Mouse (Mus musculus) limb, embryonic 14.5 days (tissue): ENCODE measurements at regions not wholly inside any gene's neighbourhood (a gene's known extent, or its start where the extent isn't known, plus 50 kb on each side); places are given as distances from the start of the nearest gene placed in this dataset.
A peak's percentile ranks its signal among the peaks of the same experiment; 100 is the strongest.

ENCODE experiments used
- ATAC-seq: fragments of 200-750 bp; cut with Nextera tagmentation; 2 replicates; pipeline ENCODE4 v1.8.0; 2017; ENCODE audit warnings: low read depth, moderate number of reproducible peaks, moderate TSS enrichment; ENCODE audit not compliant: low FRiP score
- DNase-seq: peaks from one replicate; pipeline ENCODE4 v3.0.0-alpha.2; 2015; ENCODE audit warnings: low spot score
- H3K27ac ChIP-seq: fragments of 300-500 bp; sonication (generic); replicated peaks from 2 replicates; pipeline ENCODE4 v1.5.1; 2014; ENCODE audit warnings: low read depth, mild to moderate bottlenecking, low read length, moderate library complexity, mixed read lengths
- H3K27me3 ChIP-seq: fragments of 300-500 bp; sonication (generic); 2 replicates; pipeline ENCODE4 v1.6.1; 2014; ENCODE audit warnings: low read length, mixed read lengths; ENCODE audit not compliant: control insufficient read depth, insufficient read depth
- H3K36me3 ChIP-seq: fragments of 300-500 bp; sonication (generic); 2 replicates; pipeline ENCODE4 v1.6.1; 2014; ENCODE audit warnings: mild to moderate bottlenecking, low read length, moderate library complexity, mixed read lengths; ENCODE audit not compliant: control insufficient read depth, insufficient read depth
- H3K4me1 ChIP-seq: fragments of 300-500 bp; sonication (generic); 2 replicates; pipeline ENCODE4 v1.6.1; 2014; ENCODE audit warnings: antibody characterized with exemption, low read length, mixed read lengths; ENCODE audit not compliant: control insufficient read depth, insufficient read depth
- H3K4me2 ChIP-seq: fragments of 300-500 bp; sonication (generic); replicated peaks from 2 replicates; pipeline ENCODE4 v1.6.1; 2014; ENCODE audit warnings: low read depth, mild to moderate bottlenecking, low read length, moderate library complexity; ENCODE audit not compliant: severe bottlenecking
- H3K4me3 ChIP-seq: fragments of 300-500 bp; sonication (generic); replicated peaks from 2 replicates; pipeline ENCODE4 v1.5.1; 2014; ENCODE audit warnings: low read length
- H3K9ac ChIP-seq: fragments of 300-500 bp; sonication (generic); 2 replicates; pipeline ENCODE4 v1.6.1; 2014; ENCODE audit warnings: mild to moderate bottlenecking, low read depth, low read length, moderate library complexity; ENCODE audit not compliant: severe bottlenecking
- H3K9me3 ChIP-seq: fragments of 300-500 bp; sonication (generic); 2 replicates; pipeline ENCODE4 v1.6.1; 2016; ENCODE audit warnings: low read length; ENCODE audit not compliant: control insufficient read depth
- POLR2A ChIP-seq: fragments of 200-500 bp; IDR thresholded peaks from 2 replicates; pipeline ENCODE4 v1.8.0; 2012; ENCODE audit warnings: inconsistent platforms, mild to moderate bottlenecking, moderate library complexity, borderline replicate concordance; ENCODE audit not compliant: insufficient read depth, insufficient read length; ENCODE audit errors: extremely low read depth
- WGBS: fragments of 180-500 bp; shearing (Covaris S2); extraction: QIAGEN DNeasy Blood & Tissue Kit; methylation state at CpG from one replicate; pipeline ENCODE4 v1.1.7; 2014; 5-methylcytosine and 5-hydroxymethylcytosine counted together

DNA sequence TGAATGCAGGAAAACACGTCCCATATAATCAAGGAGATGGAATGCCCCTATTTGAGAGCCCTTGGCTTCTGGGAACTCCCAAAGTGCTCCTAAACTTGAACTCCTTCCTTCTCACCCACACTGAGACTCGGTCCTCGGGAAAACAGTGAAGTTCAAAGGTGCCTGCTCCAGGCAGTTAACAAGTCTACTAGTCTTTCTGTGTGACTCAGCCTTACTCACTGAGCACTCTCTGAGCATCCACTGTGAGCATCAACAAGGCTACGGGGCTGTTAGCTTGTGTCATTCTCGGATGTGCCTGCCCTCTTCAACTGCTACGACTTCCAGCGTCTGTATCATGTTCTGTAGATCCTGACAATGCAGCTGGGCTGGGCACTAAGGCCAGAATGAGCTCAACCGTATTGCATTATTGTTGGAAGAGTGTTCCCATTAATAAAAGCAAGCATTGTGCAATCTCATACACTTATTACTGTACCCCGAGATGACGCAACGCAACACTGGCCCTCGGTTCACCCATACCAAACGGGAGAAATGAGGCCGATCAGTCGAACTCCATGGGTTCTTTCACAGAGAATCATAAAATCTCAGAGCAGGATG, 96.1 kb upstream of the Egr2 start:
- Histone ChIP-seq H3K27ac (no peak overlapping the region), H3K4me3 (no peak overlapping the region), H3K4me2 (no peak overlapping the region), H3K9me3 (no peaks in the 10 kb centered on the region), H3K27me3 (no peaks in the 10 kb centered on the region), H3K4me1 (no peaks in the 10 kb centered on the region), H3K9ac (no peak overlapping the region), H3K36me3 (no peaks in the 10 kb centered on the region)
- ATAC-seq: no peak
- DNase-seq: no peak
- WGBS: 88% methylated on average over 15 of the region's 15 CpGs
- TF ChIP-seq POLR2A: no peak

DNA sequence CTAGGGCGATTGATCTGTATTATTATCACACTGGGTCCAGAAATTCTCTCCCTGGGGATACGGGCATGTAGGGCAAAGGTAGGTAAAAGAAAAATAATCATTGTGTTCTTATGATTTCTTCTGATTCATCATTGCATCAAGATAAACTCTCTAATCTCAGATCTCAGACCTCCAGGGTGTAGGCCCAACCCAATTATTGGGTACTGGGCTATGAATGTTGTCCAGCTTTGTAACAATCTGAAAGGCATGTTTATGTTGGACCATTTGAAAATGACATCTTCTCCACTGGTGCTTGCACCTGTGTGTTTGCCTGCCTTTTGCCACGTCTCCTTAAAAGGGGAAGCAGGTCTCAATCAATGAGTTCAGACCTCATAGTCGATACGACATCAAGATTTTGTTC, 95.4 kb upstream of the Egr2 start:
- TF ChIP-seq POLR2A: no peak
- 88% methylated on average over 5 of the region's 5 CpGs for WGBS
- H3K4me3 ChIP-seq: no peak overlapping the region
- no peak overlapping the region for H3K27ac ChIP-seq
- H3K9me3 ChIP-seq: no peaks in the 10 kb centered on the region
- no peaks in the 10 kb centered on the region for H3K4me1 ChIP-seq
- no peaks in the 10 kb centered on the region for H3K27me3 ChIP-seq
- H3K9ac ChIP-seq: no peak overlapping the region
- no peak for ATAC-seq
- DNase-seq: no peak
- no peaks in the 10 kb centered on the region for H3K36me3 ChIP-seq
- no peak overlapping the region for H3K4me2 ChIP-seq

DNA sequence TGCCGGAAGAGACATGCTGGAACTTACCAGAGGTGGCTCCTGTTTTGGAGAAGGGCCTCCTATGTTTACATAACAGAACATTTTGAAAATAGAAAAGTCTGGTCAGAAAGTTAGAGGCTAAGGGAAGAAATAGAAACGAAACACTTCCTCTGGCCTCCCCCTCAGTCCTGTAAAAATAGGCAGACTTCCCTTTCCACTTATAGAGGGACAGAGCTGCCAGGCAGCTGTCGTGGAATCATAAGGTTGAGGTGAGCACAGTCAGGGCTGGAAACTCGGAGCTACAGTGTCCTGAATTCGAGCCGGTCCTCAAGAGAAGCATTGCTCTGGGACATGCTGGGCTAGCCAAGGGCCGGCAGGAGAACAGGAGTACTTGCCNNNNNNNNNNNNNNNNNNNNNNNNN, 94.0 kb upstream of the Egr2 start:
- Histone ChIP-seq H3K9ac (no peak overlapping the region), H3K4me2 (no peak overlapping the region), H3K4me1 (no peaks in the 10 kb centered on the region), H3K4me3 (no peak overlapping the region), H3K36me3 (no peaks in the 10 kb centered on the region), H3K27me3 (no peaks in the 10 kb centered on the region), H3K27ac (no peak overlapping the region), H3K9me3 (no peaks in the 10 kb centered on the region)
- DNase-seq (no peak), ATAC-seq (no peak)
- no peak for TF ChIP-seq POLR2A
- 54% methylated on average over 7 of the region's 7 CpGs for WGBS

DNA sequence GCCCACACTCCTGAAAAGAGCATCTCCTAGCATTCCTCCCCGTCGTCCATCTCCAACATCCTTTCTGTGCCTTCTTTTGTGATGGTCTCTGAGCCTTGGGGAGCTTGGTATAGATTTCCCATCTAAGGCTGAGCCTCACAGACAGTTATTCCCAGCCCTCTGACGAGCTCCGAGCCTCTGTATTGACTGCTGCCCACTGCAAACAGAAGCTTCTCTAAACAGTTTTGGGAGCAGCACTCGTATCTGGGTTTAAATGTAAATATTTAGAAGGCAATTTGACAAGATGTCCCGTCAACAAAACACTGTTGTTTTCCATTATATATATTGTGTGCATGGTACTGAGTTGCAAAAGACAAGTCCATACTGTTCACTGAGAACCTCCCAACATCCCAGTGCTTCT, 86.4 kb upstream of the Egr2 start:
- Histone ChIP-seq H3K4me2 (no peak overlapping the region), H3K36me3 (no peaks in the 10 kb centered on the region), H3K4me3 (no peak overlapping the region), H3K9me3 (no peaks in the 10 kb centered on the region), H3K27ac (no peak overlapping the region), H3K27me3 (no peaks in the 10 kb centered on the region), H3K9ac (no peak overlapping the region), H3K4me1 (no peaks in the 10 kb centered on the region)
- TF ChIP-seq POLR2A: no peak
- WGBS: 80% methylated on average over 6 of the region's 6 CpGs
- DNase-seq: no peak
- ATAC-seq: no peak

DNA sequence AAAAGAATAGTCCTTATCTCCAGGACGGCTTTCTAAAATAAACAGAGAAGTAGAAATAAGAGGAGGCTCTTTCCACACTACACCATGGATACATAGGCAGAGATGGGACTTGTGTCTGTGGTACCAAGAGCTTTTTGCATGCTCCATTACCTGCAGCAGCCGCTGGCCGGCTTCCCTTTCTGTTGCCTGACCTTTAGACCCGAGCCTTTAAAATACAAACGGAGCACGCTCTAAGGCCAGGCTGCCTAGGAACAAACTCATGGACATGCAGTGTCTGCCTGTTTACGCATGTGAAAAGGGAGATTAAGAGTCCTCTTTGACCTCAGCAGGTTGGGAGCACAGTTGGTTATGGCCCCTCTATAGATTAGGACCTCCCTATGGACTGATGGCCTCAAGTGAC, 81.1 kb upstream of the Egr2 start:
- TF ChIP-seq POLR2A: no peak
- Histone ChIP-seq H3K4me3 (no peak overlapping the region), H3K9me3 (no peaks in the 10 kb centered on the region), H3K4me1 (no peaks in the 10 kb centered on the region), H3K36me3 (no peaks in the 10 kb centered on the region), H3K9ac (no peak overlapping the region), H3K27ac (no peak overlapping the region), H3K27me3 (no peaks in the 10 kb centered on the region), H3K4me2 (no peak overlapping the region)
- no peak for DNase-seq
- ATAC-seq: no peak
- WGBS: 75% methylated on average over 7 of the region's 7 CpGs

DNA sequence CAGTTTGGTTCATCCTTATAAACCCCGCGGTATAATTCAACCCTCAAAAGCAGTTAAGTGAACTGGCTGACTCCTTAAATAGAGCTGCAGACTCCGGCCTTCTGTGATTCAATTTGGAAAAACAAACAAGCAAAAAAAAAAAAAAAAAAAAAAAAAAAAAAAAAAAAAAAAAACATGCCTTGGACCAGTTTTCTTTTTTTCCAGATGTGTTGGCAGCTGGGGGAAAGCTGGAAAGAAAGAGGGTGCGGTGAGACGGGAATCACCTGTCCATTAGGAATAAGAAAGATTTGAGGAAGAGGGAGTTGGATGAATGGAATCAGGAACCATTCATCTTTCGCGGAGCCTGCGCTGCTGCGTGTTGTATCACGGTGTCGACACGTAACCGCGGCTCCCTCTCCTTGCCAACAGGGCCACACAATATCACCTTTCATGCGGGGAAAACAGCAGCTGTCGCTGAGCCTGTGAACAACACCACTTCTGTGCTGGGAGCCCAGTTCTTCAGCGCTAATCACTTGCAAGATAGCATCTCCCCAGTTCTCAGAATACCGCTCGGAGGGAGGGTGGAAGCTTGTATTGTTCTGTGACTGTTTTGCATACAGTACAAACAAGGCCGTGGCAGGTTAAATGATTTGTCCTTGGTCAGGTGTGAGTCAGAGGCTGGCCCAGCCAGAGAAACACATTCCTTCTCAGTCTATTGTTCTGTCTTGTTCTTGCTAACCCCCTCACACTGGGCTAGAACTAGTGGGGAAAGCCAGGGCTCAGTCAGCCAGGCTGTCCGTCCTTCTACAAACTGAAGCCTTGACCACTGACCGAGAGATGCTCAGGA, 76.6 kb upstream of the Egr2 start:
- 38% methylated on average over 22 of the region's 22 CpGs for WGBS
- H3K4me1 ChIP-seq: no peaks in the 10 kb centered on the region
- H3K36me3 ChIP-seq: no peaks in the 10 kb centered on the region
- no peaks in the 10 kb centered on the region for H3K27me3 ChIP-seq
- H3K9ac ChIP-seq: no peak overlapping the region
- no peaks in the 10 kb centered on the region for H3K9me3 ChIP-seq
- H3K27ac ChIP-seq: no peak overlapping the region
- DNase-seq (no peak), ATAC-seq (no peak)
- H3K4me2 ChIP-seq: peak overlapping the region; percentile 16; the same call in 1 of the 2 replicates
- no peak for TF ChIP-seq POLR2A
- no peak overlapping the region for H3K4me3 ChIP-seq
